Mouse (Mus musculus) left cerebral cortex, adult 9 months (tissue): Measurements from ENCODE around the gene Gtse1.
"Not testable (repeated sequence)": the region's sequence is repeated elsewhere in the genome, so short reads cannot be mapped to it uniquely, and the experiment has no call there.

Experiments used
- DNase-seq, 2 experiments: peaks; one replicate each; pipeline ENCODE4 v3.0.0; 2022; ENCODE audit warnings: low spot score in 2 of 2

Gtse1 gene

GRCm38 (mm10) chr15:85859490-85860031 lies at the start of gene Gtse1:
Gtse1 (plus strand) TSS chr15:85859745.
- peak; percentile 89 to 96 for DNase-seq

- no peak for DNase-seq
Measured at GRCm38 (mm10) chr15:85810462-85810805, 49.1 kb upstream of the Gtse1 start.

GRCm38 (mm10) chr15:85810806-85811521 lies 48.6 kb upstream of the Gtse1 start:
- DNase-seq = peak; percentile 62 to 84

- DNase-seq = peak; percentile 96 to 99
Measured at GRCm38 (mm10) chr15:85811535-85812277, 47.8 kb upstream of the Gtse1 start, which contains the start of gene Cdpf1. Cdpf1 (minus strand) TSS chr15:85811697.

GRCm38 (mm10) chr15:85813428-85813827 lies 46.1 kb upstream of the Gtse1 start:
- DNase-seq = no peak

- peak in 1 of 2 experiments; percentile 22 for DNase-seq
Measured at GRCm38 (mm10) chr15:85821203-85822010, 38.1 kb upstream of the Gtse1 start, which contains the start of gene Pkdrej. Pkdrej (minus strand) TSS chr15:85821734.

GRCm38 (mm10) chr15:85822011-85822359 lies 37.6 kb upstream of the Gtse1 start:
- no peak for DNase-seq

GRCm38 (mm10) chr15:85826676-85827075 lies 32.9 kb upstream of the Gtse1 start:
- DNase-seq = no peak

GRCm38 (mm10) chr15:85828071-85828470 lies 31.5 kb upstream of the Gtse1 start:
- DNase-seq = no peak

- DNase-seq = no peak
Measured at GRCm38 (mm10) chr15:85829470-85829869, 30.1 kb upstream of the Gtse1 start.

- DNase-seq = peak; percentile 62 to 87
Measured at GRCm38 (mm10) chr15:85831954-85832590, 27.5 kb upstream of the Gtse1 start, which contains the start of gene Ttc38. Ttc38 (plus strand) TSS chr15:85832306.

- no peak for DNase-seq
Measured at GRCm38 (mm10) chr15:85832599-85832998, 26.9 kb upstream of the Gtse1 start.

- DNase-seq = no peak
Measured at GRCm38 (mm10) chr15:85835335-85835734, 24.2 kb upstream of the Gtse1 start.

- DNase-seq = no peak
Measured at GRCm38 (mm10) chr15:85836887-85837286, 22.7 kb upstream of the Gtse1 start.

GRCm38 (mm10) chr15:85840983-85841382 lies 18.6 kb upstream of the Gtse1 start:
- DNase-seq = no peak

- DNase-seq = no peak
Measured at GRCm38 (mm10) chr15:85841796-85842360, 17.7 kb upstream of the Gtse1 start.

GRCm38 (mm10) chr15:85845071-85845470 lies 14.5 kb upstream of the Gtse1 start:
- DNase-seq = no peak

- DNase-seq = no peak
Measured at GRCm38 (mm10) chr15:85851656-85852392, 7.7 kb upstream of the Gtse1 start.

- DNase-seq = no peak
Measured at GRCm38 (mm10) chr15:85858980-85859489, 510 bp upstream of the Gtse1 start.

GRCm38 (mm10) chr15:85865913-85866312 lies 6.4 kb downstream of the Gtse1 start:
- DNase-seq = not testable (repeated sequence)
